Mouse (Mus musculus): ENCODE data around the gene Tek. TPM values are rescaled to one million over a fixed set of nuclear protein-coding genes. Genes with fewer than 3 reads are reported as not detected.

Gene Tek
- polyA plus RNA-seq, 1 experiment from 2014 or later = 57.7 TPM

DNA sequence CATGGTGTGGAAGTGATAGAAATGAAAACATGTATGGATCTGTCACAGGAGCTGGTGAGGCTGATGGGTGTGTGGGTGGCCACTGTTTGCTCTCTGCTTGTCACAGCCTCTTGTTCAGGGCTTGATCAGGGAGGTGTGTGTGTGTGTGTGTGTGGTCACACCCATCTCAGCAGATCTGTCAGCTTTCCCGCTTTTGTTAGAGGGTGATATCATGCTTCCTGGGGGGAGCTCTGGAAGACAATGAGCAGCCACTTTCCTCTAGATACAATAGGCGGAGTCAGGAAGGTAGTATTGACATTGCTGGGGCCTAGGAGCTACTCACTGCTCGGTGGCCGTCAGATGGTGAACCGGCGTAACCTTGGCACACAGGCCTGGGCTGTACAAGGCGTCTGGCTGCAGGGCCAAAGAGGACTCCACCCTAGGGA lies 7.3 kb downstream of the Tek start:
- peak; percentile 80 for ATAC-seq (ENCODE audit: insufficient number of reproducible peaks, insufficient read depth, low FRiP score, low read depth)
- Histone ChIP-seq H3K36me3 (ENCODE audit: control insufficient read depth, insufficient read depth, low read length) (no peaks in the 10 kb centered on the region), H3K4me2 (ENCODE audit: low read length) (peak overlapping the region; percentile 44), H3K27ac (replicated peaks in 1 of 2; ENCODE audit: control insufficient read depth in 1 of 2, insufficient read depth in 1 of 2, low read depth in 2 of 2, low read length in 2 of 2) (peak overlapping the region; percentile 80 to 88), H3K4me3 (ENCODE audit: control insufficient read depth in 1 of 2, insufficient read depth in 1 of 2, low read depth in 1 of 2, low read length in 2 of 2) (no peak overlapping the region), H3K4me1 (ENCODE audit: control insufficient read depth in 2 of 2, insufficient read depth in 2 of 2, low read length in 2 of 2) (peaks cover 13 to 29% of the 10 kb centered on the region in 2 experiments), H3K9me3 (ENCODE audit: control insufficient read depth, low read length) (no peaks in the 10 kb centered on the region), H3K9ac (ENCODE audit: low read length) (no peak overlapping the region), H3K27me3 (ENCODE audit: control insufficient read depth, insufficient read depth, low read length) (no peaks in the 10 kb centered on the region)
- WGBS = 27% methylated on average over 7 of the region's 7 CpGs

DNA sequence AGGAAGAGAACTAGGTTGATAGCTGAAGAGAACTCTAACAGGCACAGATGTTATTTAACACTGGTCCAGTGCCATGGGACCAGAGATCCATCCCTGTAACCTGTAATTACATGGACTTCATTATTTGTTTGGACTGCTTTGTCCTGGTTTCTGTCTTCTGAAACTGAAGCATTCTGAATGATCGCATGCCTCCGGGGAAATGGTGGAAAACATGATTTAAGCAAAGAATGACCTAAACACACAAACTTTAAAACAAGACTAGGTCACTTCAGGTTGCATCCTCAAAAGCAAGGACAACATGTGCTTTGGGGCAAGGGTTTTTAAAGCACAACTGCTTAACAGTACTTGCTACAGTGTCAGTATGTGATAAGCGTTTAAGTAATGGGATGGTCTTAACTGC lies 8.2 kb downstream of the Tek start:
- Histone ChIP-seq H3K9me3 (ENCODE audit: control insufficient read depth, low read length) (no peaks in the 10 kb centered on the region), H3K4me2 (ENCODE audit: low read length) (0 out of 2 replicates have a peak overlapping the region, but pooled peaks have one; percentile 4), H3K27ac (replicated peaks in 1 of 2; ENCODE audit: control insufficient read depth in 1 of 2, insufficient read depth in 1 of 2, low read depth in 2 of 2, low read length in 2 of 2) (peak overlapping the region; percentile 18 to 88; a peak in 3 of 4 replicates), H3K4me3 (ENCODE audit: control insufficient read depth in 1 of 2, insufficient read depth in 1 of 2, low read depth in 1 of 2, low read length in 2 of 2) (no peak overlapping the region), H3K27me3 (ENCODE audit: control insufficient read depth, insufficient read depth, low read length) (no peaks in the 10 kb centered on the region), H3K9ac (ENCODE audit: low read length) (no peak overlapping the region; the same call in 1 of the 2 replicates), H3K4me1 (ENCODE audit: control insufficient read depth in 2 of 2, insufficient read depth in 2 of 2, low read length in 2 of 2) (peaks cover 16 to 35% of the 10 kb centered on the region in 2 experiments), H3K36me3 (ENCODE audit: control insufficient read depth, insufficient read depth, low read length) (no peaks in the 10 kb centered on the region)
- WGBS = 70% methylated on average over 3 of the region's 3 CpGs
- ATAC-seq (ENCODE audit: insufficient number of reproducible peaks, insufficient read depth, low FRiP score, low read depth) = no peak

DNA sequence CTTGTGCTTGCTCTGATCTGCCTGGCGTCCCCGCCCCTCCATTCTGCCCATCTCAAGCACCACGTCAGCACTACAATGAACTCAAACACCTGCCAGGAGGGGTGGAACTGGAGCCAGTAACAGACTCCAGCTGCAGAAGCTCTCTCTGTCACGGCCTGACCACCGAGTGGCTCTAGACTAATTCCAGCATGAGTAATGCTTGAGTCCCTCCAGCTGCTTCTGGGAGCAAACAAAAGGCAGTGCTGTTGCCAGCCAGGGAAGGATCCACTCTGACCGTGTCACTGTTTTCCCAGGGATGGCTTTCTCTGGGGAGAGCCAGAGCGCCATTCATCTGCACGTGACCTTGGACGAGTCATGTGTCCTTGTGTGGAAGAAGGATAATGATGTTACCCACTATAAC lies 13.4 kb downstream of the Tek start:
- H3K4me1 ChIP-seq (ENCODE audit: control insufficient read depth in 2 of 2, insufficient read depth in 2 of 2, low read length in 2 of 2) = peaks cover 10 to 12% of the 10 kb centered on the region in 2 experiments; a peak in 2 of 4 replicates
- no peaks in the 10 kb centered on the region for H3K27me3 ChIP-seq (ENCODE audit: control insufficient read depth, insufficient read depth, low read length)
- H3K9ac ChIP-seq (ENCODE audit: low read length) = no peak overlapping the region; the same call in 1 of the 2 replicates
- H3K4me2 ChIP-seq (ENCODE audit: low read length) = peak overlapping the region; percentile 36
- ATAC-seq (ENCODE audit: insufficient number of reproducible peaks, insufficient read depth, low FRiP score, low read depth) = peak; percentile 88
- H3K36me3 ChIP-seq (ENCODE audit: control insufficient read depth, insufficient read depth, low read length) = no peaks in the 10 kb centered on the region
- 19% methylated on average over 9 of the region's 9 CpGs for WGBS
- no peak overlapping the region for H3K4me3 ChIP-seq (ENCODE audit: control insufficient read depth in 1 of 2, insufficient read depth in 1 of 2, low read depth in 1 of 2, low read length in 2 of 2)
- no peaks in the 10 kb centered on the region for H3K9me3 ChIP-seq (ENCODE audit: control insufficient read depth, low read length)
- peak overlapping the region; percentile 70 to 71 for H3K27ac ChIP-seq (replicated peaks in 1 of 2; ENCODE audit: control insufficient read depth in 1 of 2, insufficient read depth in 1 of 2, low read depth in 2 of 2, low read length in 2 of 2)

DNA sequence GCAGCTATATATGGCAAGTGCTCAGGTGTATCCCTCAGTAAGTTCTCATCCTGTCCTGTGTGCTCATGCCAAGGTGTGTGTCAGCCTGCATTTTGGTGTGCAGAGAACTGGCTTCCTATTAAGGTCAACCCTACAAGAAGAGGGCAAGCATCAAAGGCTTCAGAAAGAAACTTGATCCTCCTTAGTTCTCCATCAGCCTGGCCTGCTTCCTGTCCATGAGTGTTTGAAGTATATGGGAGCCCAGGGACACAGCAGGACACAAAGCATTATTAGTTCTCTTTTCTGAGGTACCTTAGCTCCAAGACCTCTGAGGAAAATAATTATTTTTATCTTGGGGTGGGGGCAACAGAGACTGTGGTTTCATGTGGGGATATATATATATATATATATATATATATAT lies 26.1 kb downstream of the Tek start:
- Histone ChIP-seq H3K36me3 (ENCODE audit: control insufficient read depth, insufficient read depth, low read length) (no peaks in the 10 kb centered on the region), H3K4me3 (ENCODE audit: control insufficient read depth in 1 of 2, insufficient read depth in 1 of 2, low read depth in 1 of 2, low read length in 2 of 2) (no peak overlapping the region), H3K27me3 (ENCODE audit: control insufficient read depth, insufficient read depth, low read length) (no peaks in the 10 kb centered on the region), H3K27ac (replicated peaks in 1 of 2; ENCODE audit: control insufficient read depth in 1 of 2, insufficient read depth in 1 of 2, low read depth in 2 of 2, low read length in 2 of 2) (no peak overlapping the region), H3K4me2 (ENCODE audit: low read length) (no peak overlapping the region), H3K9ac (ENCODE audit: low read length) (no peak overlapping the region), H3K4me1 (ENCODE audit: control insufficient read depth in 2 of 2, insufficient read depth in 2 of 2, low read length in 2 of 2) (peaks cover 0 to 7% of the 10 kb centered on the region in 2 experiments; a peak in 2 of 4 replicates), H3K9me3 (ENCODE audit: control insufficient read depth, low read length) (no peaks in the 10 kb centered on the region)
- ATAC-seq (ENCODE audit: insufficient number of reproducible peaks, insufficient read depth, low FRiP score, low read depth) = no peak

DNA sequence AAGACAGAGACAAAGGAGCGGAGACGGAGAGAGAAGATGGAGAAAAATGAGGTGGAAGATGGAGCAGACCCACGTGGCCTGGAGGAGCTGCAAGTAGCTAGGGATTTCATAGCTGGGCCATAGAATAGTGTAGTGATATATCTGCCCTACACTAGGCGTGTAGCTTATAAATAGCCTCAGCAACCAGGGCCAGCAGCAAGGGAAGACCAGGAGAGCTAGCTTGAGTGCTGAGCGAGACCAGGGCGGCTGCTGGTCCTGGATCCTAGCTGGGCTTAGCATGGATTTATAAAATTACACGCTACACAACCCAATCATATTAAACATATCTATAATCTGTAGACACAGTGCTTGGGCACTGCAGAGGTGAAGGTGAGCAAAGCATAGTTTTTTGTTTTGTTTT lies 27.1 kb downstream of the Tek start:
- H3K36me3 ChIP-seq (ENCODE audit: control insufficient read depth, insufficient read depth, low read length) = no peaks in the 10 kb centered on the region
- no peak for ATAC-seq (ENCODE audit: insufficient number of reproducible peaks, insufficient read depth, low FRiP score, low read depth)
- H3K27me3 ChIP-seq (ENCODE audit: control insufficient read depth, insufficient read depth, low read length) = no peaks in the 10 kb centered on the region
- WGBS = 65% methylated on average over 7 of the region's 7 CpGs
- H3K4me1 ChIP-seq (ENCODE audit: control insufficient read depth in 2 of 2, insufficient read depth in 2 of 2, low read length in 2 of 2) = peaks cover 0 to 7% of the 10 kb centered on the region in 2 experiments; a peak in 2 of 4 replicates
- no peak overlapping the region for H3K27ac ChIP-seq (replicated peaks in 1 of 2; ENCODE audit: control insufficient read depth in 1 of 2, insufficient read depth in 1 of 2, low read depth in 2 of 2, low read length in 2 of 2)
- no peak overlapping the region for H3K4me2 ChIP-seq (ENCODE audit: low read length)
- no peaks in the 10 kb centered on the region for H3K9me3 ChIP-seq (ENCODE audit: control insufficient read depth, low read length)
- no peak overlapping the region for H3K9ac ChIP-seq (ENCODE audit: low read length)
- H3K4me3 ChIP-seq (ENCODE audit: control insufficient read depth in 1 of 2, insufficient read depth in 1 of 2, low read depth in 1 of 2, low read length in 2 of 2) = no peak overlapping the region

DNA sequence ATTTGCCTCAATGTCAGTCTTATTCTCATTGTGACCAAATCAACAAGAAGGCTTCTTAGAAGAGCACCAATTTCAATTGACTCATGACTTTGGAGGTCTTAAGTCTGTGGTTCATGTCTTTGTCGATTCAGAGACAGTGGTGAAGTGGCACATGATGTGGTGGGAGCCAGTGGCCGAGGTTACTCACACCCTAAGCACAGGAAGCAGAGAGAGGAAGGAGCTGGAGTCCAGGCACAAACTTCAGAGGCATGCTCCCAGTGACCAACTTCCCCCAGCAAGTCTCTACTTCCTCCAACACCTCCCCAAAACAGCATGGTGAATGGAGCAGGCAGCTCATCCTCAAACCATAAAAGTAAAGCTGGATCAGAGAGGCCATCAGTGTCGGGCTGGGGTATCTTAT lies 29.5 kb downstream of the Tek start:
- peaks cover 0 to 7% of the 10 kb centered on the region in 2 experiments; a peak in 2 of 4 replicates for H3K4me1 ChIP-seq (ENCODE audit: control insufficient read depth in 2 of 2, insufficient read depth in 2 of 2, low read length in 2 of 2)
- H3K4me3 ChIP-seq (ENCODE audit: control insufficient read depth in 1 of 2, insufficient read depth in 1 of 2, low read depth in 1 of 2, low read length in 2 of 2) = no peak overlapping the region
- no peaks in the 10 kb centered on the region for H3K36me3 ChIP-seq (ENCODE audit: control insufficient read depth, insufficient read depth, low read length)
- H3K27ac ChIP-seq (replicated peaks in 1 of 2; ENCODE audit: control insufficient read depth in 1 of 2, insufficient read depth in 1 of 2, low read depth in 2 of 2, low read length in 2 of 2) = no peak overlapping the region
- no peaks in the 10 kb centered on the region for H3K27me3 ChIP-seq (ENCODE audit: control insufficient read depth, insufficient read depth, low read length)
- H3K4me2 ChIP-seq (ENCODE audit: low read length) = no peak overlapping the region
- WGBS = 69% methylated on average over 3 of the region's 3 CpGs
- ATAC-seq (ENCODE audit: insufficient number of reproducible peaks, insufficient read depth, low FRiP score, low read depth) = no peak
- no peak overlapping the region for H3K9ac ChIP-seq (ENCODE audit: low read length)
- H3K9me3 ChIP-seq (ENCODE audit: control insufficient read depth, low read length) = no peaks in the 10 kb centered on the region

DNA sequence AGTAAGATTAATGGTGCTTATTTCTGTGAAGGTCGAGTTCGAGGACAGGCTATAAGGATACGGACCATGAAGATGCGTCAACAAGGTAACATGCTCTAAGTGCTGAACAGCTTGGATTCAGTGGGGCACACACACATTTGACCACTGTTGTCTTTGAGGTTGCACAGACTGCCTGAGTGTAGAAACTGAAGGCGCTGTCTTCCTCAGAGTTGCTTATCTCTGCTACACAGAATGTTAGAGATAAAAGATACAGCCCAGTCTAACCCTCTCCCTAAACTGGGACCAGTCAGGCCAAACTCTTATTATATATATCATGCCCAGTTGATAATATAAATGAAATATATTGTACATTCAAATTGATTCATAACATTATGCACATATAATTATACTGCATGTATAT lies 42.0 kb downstream of the Tek start:
- H3K4me3 ChIP-seq (ENCODE audit: control insufficient read depth in 1 of 2, insufficient read depth in 1 of 2, low read depth in 1 of 2, low read length in 2 of 2) = no peak overlapping the region
- no peaks in the 10 kb centered on the region for H3K4me1 ChIP-seq (ENCODE audit: control insufficient read depth in 2 of 2, insufficient read depth in 2 of 2, low read length in 2 of 2)
- no peak overlapping the region for H3K27ac ChIP-seq (replicated peaks in 1 of 2; ENCODE audit: control insufficient read depth in 1 of 2, insufficient read depth in 1 of 2, low read depth in 2 of 2, low read length in 2 of 2)
- ATAC-seq (ENCODE audit: insufficient number of reproducible peaks, insufficient read depth, low FRiP score, low read depth) = no peak
- no peak overlapping the region for H3K9ac ChIP-seq (ENCODE audit: low read length)
- H3K36me3 ChIP-seq (ENCODE audit: control insufficient read depth, insufficient read depth, low read length) = no peaks in the 10 kb centered on the region; the same call in 1 of the 2 replicates
- no peak overlapping the region for H3K4me2 ChIP-seq (ENCODE audit: low read length)
- H3K9me3 ChIP-seq (ENCODE audit: control insufficient read depth, low read length) = no peaks in the 10 kb centered on the region
- H3K27me3 ChIP-seq (ENCODE audit: control insufficient read depth, insufficient read depth, low read length) = no peaks in the 10 kb centered on the region
- 78% methylated on average over 5 of the region's 5 CpGs for WGBS

DNA sequence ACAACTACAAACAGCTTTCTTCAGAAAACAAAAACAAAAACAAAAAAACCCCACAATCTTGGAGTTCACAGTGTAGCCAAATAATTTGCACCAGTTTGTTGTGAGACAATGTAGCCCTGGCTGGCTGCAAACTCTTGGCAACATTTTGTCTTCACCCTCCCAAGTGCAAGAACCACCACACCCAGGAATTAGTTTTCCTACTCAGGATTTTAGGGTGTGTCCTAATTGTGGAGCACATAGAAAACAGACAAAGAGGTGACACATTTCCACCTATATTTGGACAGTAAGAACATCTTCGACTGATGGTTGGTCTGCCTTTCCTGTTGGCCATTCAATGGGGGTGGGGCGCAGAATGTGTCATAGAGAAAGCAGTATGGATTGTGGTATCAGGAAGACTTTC lies 46.8 kb downstream of the Tek start:
- H3K4me2 ChIP-seq (ENCODE audit: low read length) = no peak overlapping the region
- H3K9ac ChIP-seq (ENCODE audit: low read length) = no peak overlapping the region
- 87% methylated on average over 2 of the region's 2 CpGs for WGBS
- no peak overlapping the region for H3K4me3 ChIP-seq (ENCODE audit: control insufficient read depth in 1 of 2, insufficient read depth in 1 of 2, low read depth in 1 of 2, low read length in 2 of 2)
- H3K27ac ChIP-seq (replicated peaks in 1 of 2; ENCODE audit: control insufficient read depth in 1 of 2, insufficient read depth in 1 of 2, low read depth in 2 of 2, low read length in 2 of 2) = no peak overlapping the region
- no peak for ATAC-seq (ENCODE audit: insufficient number of reproducible peaks, insufficient read depth, low FRiP score, low read depth)
- H3K36me3 ChIP-seq (ENCODE audit: control insufficient read depth, insufficient read depth, low read length) = peaks cover 6% of the 10 kb centered on the region; the same call in 1 of the 2 replicates
- H3K4me1 ChIP-seq (ENCODE audit: control insufficient read depth in 2 of 2, insufficient read depth in 2 of 2, low read length in 2 of 2) = no peaks in the 10 kb centered on the region
- no peaks in the 10 kb centered on the region for H3K27me3 ChIP-seq (ENCODE audit: control insufficient read depth, insufficient read depth, low read length)
- no peaks in the 10 kb centered on the region for H3K9me3 ChIP-seq (ENCODE audit: control insufficient read depth, low read length)

Measured in heart, embryonic 14.5 days (tissue).